Mouse (Mus musculus): ENCODE results near the gene Gm12248.

Gm12248 gene

DNA sequence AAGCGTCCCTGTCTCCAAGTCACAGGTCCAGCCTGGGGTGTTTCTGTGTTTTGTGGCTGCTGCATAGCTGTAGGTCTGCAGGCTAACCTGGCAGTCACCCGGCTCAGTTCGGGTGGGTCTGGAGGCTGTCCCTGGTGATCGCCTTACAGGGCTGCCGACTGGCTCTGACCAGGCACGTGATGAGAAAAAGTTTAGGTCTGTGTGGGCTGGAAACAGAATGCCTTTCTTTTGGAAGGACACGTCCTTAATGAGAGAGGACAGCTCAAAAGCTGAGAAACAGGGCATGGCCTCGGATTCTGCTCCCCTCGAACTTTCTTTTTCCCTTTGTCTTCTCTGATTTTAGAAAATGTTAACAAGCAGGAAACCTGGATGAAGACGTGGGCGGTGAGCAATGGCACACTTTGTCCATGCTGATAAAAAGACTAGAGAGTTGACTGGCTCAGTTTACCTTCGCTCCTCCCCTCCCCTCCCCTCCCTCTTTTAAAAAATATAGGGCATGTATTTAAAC lies at the start of gene Gm12248:
Gm12248 (minus strand) TSS at position 114 of the 508 bp plus-strand sequence.
- no peak for DNase-seq (ENCODE audit: low read depth, low spot score)

DNA sequence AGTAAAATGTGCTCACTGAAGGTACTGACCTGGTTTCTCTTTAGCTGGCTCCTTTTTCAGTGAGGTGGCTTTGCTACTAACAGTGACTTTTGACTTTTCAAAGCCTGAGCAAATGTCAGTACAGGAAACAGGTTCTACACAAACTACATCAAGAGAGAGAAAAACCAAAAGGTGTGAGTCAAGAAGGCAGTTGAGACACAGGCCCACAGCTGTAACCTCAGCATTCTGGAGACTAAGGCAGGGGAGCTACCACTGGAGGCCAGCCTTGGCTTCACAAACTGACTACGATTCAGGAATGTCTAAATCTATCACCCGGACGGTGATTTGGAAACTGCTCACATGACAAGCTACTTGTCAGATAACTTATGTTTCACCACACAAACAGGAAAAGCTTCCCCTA lies 46.5 kb upstream of the Gm12248 start:
- no peak for DNase-seq (ENCODE audit: low read depth, low spot score)

DNA sequence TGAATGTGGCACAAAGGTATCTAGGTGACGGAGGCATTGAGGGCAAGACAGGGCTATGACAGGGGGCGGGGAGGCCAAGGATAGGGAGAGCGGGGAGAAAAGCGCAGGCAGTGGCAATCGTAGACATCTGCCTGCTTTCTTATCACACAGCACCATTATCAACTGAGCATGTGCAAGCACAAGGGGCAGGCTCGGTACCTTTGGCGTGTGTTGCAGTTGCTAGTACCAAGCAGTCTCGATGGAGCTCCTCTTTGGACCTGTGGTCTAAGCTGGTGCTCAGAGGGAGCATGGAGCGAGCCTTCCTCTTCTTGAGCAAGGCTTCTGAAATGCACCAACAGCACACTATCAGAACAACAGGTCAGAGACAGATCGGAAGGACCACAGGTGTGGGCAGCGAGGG lies 45.9 kb upstream of the Gm12248 start:
- DNase-seq (ENCODE audit: low read depth, low spot score), result no peak

DNA sequence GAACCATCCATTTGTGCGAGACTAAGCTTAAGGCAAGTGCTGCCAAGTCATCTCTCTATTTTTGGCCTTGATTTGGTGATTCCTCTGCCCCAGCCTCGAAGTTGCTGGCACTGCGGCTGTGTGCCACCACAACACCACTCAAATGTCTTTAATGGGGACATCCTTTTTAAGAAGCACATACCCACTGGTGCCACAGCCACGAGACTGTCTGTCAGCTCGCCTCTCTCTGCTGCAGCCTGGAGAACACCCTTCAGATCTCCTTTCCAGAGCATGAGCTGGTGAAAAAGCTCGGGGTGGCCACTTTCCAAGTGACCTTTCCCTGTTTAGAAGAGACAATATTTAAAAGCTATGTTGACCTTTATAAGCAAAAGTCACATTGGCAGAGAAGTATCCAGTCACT lies 43.7 kb upstream of the Gm12248 start:
- DNase-seq (ENCODE audit: low read depth, low spot score), result no peak

DNA sequence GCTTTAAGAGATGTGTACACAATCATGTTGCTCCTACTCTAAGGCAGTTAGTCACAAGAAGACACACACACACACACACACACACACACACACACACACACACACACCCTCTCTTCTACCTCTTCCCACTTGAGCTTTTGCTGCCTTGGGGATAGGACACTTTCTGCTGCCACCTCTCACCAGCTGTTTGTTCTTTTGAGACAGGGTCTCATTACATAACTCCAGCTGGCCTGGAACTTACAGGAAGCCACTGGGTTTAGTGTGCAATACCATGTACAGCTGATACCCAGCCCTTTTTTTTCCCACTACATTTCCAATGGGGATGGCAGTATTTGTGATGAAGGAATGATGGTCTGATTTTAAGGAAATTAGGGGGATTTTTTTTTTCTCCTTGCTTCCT lies 42.4 kb upstream of the Gm12248 start:
- no peak for DNase-seq (ENCODE audit: low read depth, low spot score)

DNA sequence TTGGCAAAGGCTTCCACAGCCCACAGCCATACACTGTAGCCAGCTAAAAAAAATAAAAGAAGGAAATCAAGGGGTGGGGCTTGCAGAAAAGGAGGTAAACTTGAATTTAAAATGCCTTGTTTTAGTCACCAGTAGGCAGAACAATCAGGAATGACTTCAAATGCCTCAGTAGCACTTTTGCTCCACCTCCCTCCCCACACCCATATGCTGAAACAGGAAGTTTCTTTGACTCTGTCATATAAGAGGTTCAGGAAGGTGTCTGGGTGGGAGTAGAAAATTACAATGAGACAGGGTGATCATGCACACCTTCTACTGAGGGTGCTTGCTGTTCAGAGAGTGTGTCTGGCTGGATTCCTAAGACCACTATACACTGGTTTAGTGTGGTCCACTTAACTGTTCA lies 41.9 kb upstream of the Gm12248 start:
- DNase-seq (ENCODE audit: low read depth, low spot score), result no peak

DNA sequence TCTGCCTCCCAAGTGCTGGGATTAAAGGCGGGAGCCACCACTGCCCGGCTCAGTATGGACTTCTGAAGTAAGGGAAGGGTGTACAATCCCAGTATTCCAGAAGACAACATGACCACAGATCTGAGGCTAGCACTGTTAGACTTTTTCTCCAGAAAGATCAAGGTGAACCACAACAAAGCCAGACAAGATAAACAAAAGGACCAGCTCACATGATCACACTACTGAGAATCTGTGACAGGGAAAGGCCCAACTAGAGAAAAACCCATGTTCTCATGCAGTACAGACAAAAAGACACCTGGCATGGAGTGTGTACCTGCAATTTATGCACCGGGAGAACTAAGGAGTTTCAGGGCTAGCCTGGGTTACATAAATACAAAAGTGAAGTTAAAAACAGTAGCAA lies 39.1 kb upstream of the Gm12248 start:
- DNase-seq (ENCODE audit: low read depth, low spot score), result peak; percentile 35

DNA sequence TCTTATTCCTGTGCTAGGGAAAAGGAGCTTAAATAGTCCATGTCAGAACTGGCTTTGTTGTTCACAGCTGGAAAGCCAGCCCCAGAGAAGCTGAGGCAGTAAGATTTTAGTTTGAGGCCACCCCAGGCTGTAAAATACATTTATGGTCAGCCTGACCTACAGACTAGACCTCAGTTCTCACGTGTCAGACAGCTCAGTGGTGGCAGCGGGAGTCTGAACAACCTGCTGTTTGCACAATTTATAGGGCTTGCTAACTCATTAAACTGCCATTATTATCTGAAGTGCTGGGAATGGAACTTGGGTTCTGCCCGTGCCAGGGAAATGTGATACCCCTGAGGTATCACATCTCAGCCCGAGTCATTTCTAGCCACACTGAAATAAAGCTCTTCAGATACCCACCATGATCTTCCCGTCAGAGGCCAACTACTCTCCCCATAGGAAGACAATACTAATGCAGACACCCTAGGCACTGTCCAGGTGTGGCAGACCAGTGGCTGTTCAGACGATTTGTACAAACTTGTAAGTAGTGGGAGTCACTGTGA lies 36.4 kb upstream of the Gm12248 start:
- no peak for DNase-seq (ENCODE audit: low read depth, low spot score)

DNA sequence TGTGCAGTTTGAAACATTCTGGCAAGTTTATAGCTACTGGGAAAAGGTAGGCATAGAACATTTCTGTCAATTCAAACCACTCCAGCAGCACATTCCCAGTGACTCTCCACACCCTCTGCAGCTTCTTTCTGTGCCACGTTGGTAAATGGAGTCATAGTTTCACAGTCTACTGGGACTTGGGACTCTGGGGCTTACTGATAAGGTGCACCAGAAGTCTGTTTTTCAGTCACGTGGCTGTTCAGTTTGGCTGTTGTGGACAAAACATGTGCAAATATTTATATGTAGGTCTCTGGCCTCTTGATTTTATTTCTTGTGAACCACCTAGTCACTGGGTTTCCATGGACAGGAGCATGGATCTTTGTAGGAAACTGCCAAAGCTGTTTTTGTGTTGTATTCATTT lies 34.6 kb upstream of the Gm12248 start:
- DNase-seq (ENCODE audit: low read depth, low spot score), result no peak

DNA sequence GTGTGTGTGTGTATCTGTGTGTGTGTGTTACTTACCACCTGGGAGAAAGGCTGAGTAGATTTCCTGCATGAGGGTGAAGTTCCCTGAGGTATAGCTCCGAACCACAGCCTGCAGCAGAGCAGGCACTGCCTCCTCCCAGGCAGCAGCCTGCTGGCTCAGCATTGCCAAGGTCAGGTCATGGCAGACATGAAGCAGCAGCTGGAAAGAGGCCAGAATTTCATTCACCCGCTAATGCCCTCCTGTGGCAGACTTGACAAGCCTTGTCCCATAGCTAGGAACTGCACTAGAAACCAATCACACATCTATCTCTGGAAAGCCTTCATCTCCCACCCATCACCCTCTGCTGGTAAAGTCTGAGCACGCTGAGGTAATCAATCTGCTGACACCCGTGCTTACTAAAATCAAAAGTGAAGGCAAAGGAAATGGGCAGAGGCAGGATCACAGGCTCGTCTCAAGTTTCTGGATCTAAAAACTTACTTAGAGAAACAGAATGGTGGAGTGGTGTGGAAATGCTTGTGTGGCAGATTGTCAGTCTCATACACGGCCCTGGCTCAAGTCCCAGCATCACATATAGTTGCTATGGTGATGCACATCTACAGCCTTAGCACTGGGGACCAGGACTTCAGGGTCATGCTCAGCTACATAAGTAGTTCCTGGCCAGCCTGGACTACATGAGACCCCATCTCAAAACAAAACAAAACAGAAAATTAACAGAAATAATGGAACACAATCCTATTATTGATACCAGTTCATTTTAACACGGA lies 33.6 kb upstream of the Gm12248 start:
- DNase-seq (ENCODE audit: low read depth, low spot score), result peak; percentile 70

DNA sequence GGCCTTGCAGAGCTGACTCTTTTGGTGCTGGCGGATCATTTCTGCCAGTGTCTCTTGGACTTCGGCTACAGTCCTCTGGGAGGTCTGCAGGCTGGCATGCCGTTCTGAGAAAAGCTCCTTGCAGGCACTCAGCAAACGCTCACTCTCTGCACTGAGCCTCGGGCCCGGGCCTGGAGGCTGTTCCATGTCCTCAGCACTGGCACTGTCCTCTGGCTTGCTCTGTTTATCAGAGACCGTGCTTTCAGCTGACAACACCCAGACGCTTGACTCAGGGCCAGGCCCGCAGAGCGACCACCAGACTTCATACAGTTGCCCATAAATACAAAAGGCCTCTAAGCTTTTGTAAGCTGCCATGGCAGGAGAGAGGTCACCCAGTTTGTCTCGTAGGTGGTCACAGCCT lies 32.1 kb upstream of the Gm12248 start:
- no peak for DNase-seq (ENCODE audit: low read depth, low spot score)

DNA sequence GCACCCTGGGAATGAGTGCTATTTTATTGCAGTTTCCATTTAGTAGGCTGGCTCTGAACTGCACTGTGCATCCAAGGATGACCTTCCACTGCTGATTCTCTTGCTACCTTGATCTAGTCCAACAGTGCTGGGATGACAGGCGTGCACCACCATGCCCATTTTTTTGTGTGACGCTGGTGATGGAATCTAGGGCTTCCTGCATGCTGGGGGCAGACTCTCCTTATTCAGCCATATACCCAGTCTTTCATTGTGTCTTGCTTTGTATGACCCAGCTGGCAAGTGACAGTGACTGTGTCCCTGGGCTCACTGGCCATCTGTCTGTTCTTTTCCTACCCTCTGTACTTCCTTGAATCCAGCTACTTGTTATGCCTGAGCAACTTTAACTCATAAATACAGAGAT lies 30.8 kb upstream of the Gm12248 start:
- no peak for DNase-seq (ENCODE audit: low read depth, low spot score)

DNA sequence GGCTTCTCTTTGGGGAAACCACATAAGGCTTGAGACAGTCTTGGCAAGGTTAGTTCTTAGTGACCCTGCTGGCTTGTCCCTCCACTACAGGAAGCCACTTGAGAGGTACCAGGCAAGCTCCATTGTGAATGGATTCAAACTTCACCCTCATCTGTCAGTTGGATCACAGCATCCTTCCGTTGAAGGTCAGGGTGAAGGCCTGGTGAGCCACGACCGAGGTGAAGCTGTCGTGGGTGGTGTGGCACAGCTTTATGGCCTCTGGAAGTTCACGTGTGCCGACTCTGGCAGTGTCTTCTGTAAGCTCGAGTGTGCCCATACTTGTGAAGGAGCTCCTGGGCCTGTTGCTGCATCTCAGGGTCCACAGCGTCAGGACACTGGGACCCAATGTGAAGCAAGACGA lies 28.4 kb upstream of the Gm12248 start:
- DNase-seq (ENCODE audit: low read depth, low spot score), result no peak

DNA sequence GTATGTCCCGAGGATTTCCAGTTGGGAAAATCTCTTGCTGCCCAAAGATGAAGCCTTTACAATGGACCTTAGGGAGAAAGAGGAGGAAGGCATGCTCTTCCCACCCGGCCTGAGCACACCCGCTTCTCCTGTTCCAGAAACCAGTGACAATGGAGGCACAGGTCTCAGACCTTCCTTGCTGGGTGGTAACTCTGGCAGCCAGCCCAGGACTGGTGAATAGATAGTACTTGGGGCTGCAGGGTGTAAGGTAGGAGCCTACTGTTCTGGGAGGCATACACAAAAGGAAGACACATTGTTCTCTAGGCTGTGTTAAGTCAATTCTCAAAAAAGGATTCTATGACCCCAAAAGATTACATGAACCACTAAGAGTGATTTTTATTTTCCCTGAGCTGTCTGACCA lies 27.7 kb upstream of the Gm12248 start:
- no peak for DNase-seq (ENCODE audit: low read depth, low spot score)

DNA sequence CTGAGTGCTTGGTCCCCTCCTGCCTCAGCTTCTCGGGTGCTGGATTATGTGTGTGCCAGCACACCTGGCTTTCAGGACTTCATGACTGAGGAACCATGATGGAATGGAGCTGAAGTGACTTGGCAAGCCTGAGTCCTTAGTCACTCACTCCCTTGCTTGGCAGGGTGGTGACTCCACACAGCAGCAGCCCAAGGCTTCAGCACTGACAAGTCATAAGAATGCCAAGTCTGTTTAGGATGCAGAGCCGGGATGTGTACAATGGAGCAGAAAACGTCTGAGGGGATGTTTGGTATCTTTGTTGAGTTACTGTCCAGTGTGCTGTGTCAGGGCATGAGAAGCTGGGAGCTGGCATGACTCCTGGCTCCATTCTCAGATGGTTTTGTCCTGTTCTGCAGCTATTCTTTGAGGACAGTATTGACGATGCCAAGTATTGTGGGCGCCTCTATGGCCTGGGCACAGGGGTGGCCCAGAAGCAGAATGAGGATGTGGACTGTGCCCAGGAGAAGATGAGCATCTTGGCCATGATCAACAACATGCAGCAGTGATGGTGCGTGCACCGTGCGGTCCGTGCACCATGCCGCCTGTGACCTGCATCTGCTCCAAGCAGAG lies 24.2 kb upstream of the Gm12248 start:
- DNase-seq (ENCODE audit: low read depth, low spot score), result no peak

DNA sequence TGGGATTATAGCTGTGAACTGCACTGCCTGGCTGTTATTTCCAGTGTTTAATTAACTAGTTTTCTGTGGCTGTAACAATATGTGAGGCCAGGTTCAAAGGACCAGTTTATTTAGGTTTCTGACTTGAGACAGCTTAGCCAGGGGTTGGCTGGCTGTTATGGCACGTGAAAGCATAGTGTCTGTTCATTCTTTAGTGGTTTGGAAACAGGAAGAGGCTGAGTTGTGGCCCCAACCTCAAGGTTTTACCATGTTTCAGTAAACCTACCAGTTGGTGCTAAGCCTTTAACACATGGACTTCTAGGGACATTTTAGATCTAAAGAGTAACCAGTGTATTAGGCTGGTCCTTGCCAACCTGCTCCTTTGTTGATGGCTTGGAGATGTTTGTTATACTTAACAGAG lies 23.6 kb upstream of the Gm12248 start:
- no peak for DNase-seq (ENCODE audit: low read depth, low spot score)

DNA sequence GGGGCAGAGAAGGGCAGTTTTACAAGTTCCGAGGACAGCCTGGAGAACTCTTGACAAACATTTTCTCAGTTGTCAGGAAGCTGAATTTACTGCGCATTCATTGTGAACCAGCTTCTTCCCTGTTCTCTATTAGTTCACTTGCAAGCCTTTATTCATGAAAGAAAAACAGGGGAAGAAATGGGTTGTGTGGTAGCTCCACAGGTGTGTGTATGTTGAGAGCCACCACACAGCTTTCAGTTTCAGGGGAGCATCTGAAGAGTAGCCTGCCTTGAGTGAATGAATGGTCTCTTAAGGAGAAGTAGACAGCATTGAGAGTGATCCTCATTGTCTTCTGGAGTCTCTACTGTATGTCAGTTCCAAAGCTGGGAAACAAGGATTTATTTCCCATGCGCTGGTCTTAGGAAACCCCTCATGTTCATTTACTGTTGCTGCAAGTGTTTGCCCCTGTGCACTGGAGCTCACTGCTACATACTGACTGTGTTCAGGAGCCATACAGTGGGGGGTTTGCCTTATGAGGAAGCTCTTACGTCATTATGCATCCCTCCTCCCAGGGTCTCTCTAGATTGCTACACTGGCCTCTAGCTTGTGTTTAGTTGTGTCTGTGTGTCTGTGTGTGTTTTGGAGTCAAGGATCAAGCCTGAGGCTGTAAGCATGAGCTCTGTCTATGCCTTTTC lies 14.9 kb upstream of the Gm12248 start:
- DNase-seq (ENCODE audit: low read depth, low spot score), result peak; percentile 74

DNA sequence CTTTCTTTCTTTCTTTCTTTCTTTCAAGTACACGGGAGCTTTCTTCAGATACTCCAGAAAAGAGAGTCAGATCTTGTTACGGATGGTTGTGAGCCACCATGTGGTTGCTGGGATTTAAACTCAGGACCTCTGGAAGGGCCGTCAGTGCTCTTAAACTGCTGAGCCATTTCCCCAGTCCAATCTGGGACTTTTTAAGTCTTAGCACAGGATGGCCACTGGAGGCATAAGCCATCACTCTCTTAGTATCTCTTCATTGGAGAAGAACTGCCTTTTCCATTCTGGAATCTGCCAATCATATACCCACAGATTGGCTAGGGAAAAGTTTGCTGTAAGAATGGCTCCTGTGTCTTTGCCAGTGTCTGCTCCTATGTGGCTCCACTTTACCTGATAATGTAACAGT lies 14.1 kb upstream of the Gm12248 start:
- DNase-seq (ENCODE audit: low read depth, low spot score), result peak; percentile 32

DNA sequence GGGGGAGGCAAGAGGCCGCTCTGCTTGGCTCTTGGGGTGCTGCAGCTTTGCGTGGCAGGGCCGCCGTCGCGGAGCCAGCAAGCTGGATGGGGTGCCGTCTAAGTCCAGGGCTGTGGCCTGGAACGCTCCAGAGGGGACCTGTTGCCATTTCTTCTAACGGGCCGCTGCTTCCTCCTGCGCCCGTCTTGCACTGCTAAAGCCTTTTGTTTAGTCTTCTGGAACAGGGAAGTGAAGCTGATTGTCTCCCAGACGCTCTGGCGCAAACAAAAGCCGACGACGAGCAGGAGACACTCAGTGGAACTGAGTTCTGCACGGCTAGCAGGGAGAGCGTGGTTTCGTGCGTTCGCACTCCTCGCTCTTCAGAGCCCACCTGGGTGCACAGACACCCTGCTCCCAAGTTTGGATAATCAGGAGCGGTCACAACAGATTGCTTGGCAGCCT lies 11.4 kb upstream of the Gm12248 start:
- DNase-seq (ENCODE audit: low read depth, low spot score), result peak; percentile 86

DNA sequence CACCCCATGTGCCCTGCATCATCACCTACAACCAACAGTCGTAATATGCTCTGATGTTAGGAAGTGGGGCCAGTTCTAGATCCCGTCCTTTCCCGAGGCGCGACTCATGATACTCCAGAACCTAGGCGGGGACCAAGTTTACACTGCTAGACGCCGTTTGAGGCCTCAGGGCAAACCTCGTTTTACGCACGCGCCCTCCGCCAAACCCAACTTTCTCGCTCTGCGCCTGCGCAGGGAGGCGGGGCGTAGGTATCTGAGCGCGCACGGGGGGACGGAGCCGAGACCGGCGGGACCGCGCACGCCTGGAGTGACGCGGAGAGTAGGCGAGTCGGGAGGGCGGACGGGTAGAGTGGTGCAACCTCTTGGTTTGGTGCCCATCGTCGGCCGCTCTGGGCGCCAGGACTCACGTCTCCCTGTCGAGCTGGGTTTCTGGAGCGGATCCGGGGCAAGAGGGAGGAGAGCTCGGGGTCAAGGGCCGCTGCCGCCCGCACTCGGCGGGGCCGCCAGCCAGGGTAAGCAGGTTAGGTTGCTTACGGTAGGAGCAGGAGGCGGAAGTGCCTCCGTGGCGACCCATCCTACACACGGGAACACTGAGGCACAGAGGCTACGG lies 10.9 kb upstream of the Gm12248 start, which contains the start of gene Cnot8:
Cnot8 (plus strand) TSS at position 457 of the 610 bp plus-strand sequence.
- DNase-seq (ENCODE audit: low read depth, low spot score), result peak; percentile 99

DNA sequence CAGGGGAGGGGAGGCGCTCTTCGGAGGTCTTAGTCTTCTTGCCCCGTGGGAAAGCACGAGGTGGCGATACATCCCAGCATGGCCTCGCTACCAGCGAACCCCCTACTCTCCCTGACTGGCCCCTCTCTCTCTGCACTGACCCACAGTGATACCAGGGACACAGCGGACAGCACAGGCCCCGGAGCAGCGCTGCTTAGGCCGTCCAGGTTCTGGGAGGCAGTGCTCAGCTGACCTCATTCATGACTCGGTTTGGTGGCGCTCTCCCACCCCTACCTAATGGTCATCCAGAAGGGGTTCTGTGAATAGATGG lies 10.4 kb upstream of the Gm12248 start:
- DNase-seq (ENCODE audit: low read depth, low spot score), result no peak
